9 mouse cellular contexts compared by ENCODE assay signal in genomic region chr3:129708157-129708556, GRCm38 (mm10). TPM values are rescaled to one million over a fixed set of nuclear protein-coding genes. Genes with fewer than 3 reads are reported as not detected.
DNase-seq lines count a peak whose midpoint lies in the region; TF ChIP-seq lines count a peak whose summit lies in the region.
"Had no signal": no experiment of that assay in that cellular context is flagged by ENCODE, and none has a peak within 500 bp of the region (broad histone marks: within the 10 kb centered on the region; RNA-seq: fewer than 3 reads in every experiment).

No protein-coding gene starts in this region.

- no peak overlapping the region for H3K27ac ChIP-seq in kidney, adult 2 months (ENCODE audit: insufficient read depth, low read depth, low read length)
- H3K27ac ChIP-seq in ES-E14 (ENCODE audit: insufficient read depth, low read depth, low read length, poor library complexity, severe bottlenecking) = no peak overlapping the region
- no peak overlapping the region for H3K27ac ChIP-seq in bone marrow, adult 2 months (ENCODE audit: control insufficient read depth, insufficient read depth, low read depth, low read length, poor library complexity)

- peak; percentile 47 for DNase-seq in kidney, adult 2 months
- DNase-seq in kidney, adult 11 months = no peak
- peak; percentile 60 for DNase-seq in ES-E14 (ENCODE audit: low read depth, low spot score)
- peak; percentile 24 for DNase-seq in gastrocnemius, postnatal 14 days
- peak; percentile 27 to 32 for DNase-seq in left cerebral cortex, postnatal 36 days (ENCODE audit: low spot score in 2 of 2)
- peak; percentile 41 for DNase-seq in retina, adult 2 months (ENCODE audit: low read depth, low spot score)
- no peak for DNase-seq in T-cell, adult 2 months (ENCODE audit: low spot score)

- 18% methylated on average over 5 of the region's 5 CpGs for WGBS in kidney, adult 2 months
- 27% methylated on average over 5 of the region's 5 CpGs for WGBS in bone marrow, adult 2 months

- H3K4me1 ChIP-seq in kidney, adult 2 months (ENCODE audit: control insufficient read depth, insufficient read depth, low read length) = no peaks in the 10 kb centered on the region
- no peaks in the 10 kb centered on the region for H3K4me1 ChIP-seq in ES-E14 (ENCODE audit: control insufficient read depth in 2 of 2, insufficient read depth in 2 of 2, low read length in 2 of 2, poor library complexity in 1 of 2)
- H3K4me1 ChIP-seq in bone marrow, adult 2 months (ENCODE audit: control insufficient read depth, insufficient read depth, low read length) = no peaks in the 10 kb centered on the region

- no peaks in the 10 kb centered on the region for H3K27me3 ChIP-seq in kidney, adult 2 months (replicated peaks; ENCODE audit: control insufficient read depth, insufficient read depth, low read length)
- H3K27me3 ChIP-seq: megakaryocyte, embryonic 14.5 days had no signal

- no peak overlapping the region for H3K9ac ChIP-seq in ES-E14 (ENCODE audit: insufficient read depth, low read depth, low read length, poor library complexity, severe bottlenecking)

- intact Hi-C loops in gastrocnemius, postnatal 14 days (cut with DNase I; ENCODE audit: low total_unique reads) = no loop called here
- intact Hi-C loops in left cerebral cortex, postnatal 36 days (cut with DNase I) = no loop called here

- H3K4me3 ChIP-seq in kidney, adult 2 months (ENCODE audit: insufficient read depth, low read depth, low read length) = no peak overlapping the region
- no peak overlapping the region for H3K4me3 ChIP-seq in ES-E14 (ENCODE audit: insufficient read depth in 1 of 2, low read depth in 1 of 2, low read length in 2 of 2, poor library complexity in 1 of 2, severe bottlenecking in 1 of 2)
- no peak overlapping the region for H3K4me3 ChIP-seq in bone marrow, adult 2 months (replicated peaks; ENCODE audit: control insufficient read depth, low read depth, low read length)
- H3K4me3 ChIP-seq: megakaryocyte, embryonic 14.5 days had no signal

- H3K36me3 ChIP-seq in kidney, adult 2 months (ENCODE audit: control insufficient read depth, insufficient read depth, low read length) = no peaks in the 10 kb centered on the region; the same call in 1 of the 2 replicates
- H3K36me3 ChIP-seq in ES-E14 (ENCODE audit: control insufficient read depth, insufficient read depth, low read length, poor library complexity, severe bottlenecking) = no peaks in the 10 kb centered on the region

- no peaks in the 10 kb centered on the region for H3K9me3 ChIP-seq in ES-E14 (ENCODE audit: control insufficient read depth, insufficient read depth, low read depth, low read length)
- H3K9me3 ChIP-seq: megakaryocyte, embryonic 14.5 days had no signal

- no peak for TF ChIP-seq POLR2A in kidney, adult 2 months (IDR thresholded peaks at IDR 0.05; ENCODE audit: low read depth, low read length)
- TF ChIP-seq POLR2A in bone marrow, adult 2 months (IDR thresholded peaks at IDR 0.05; ENCODE audit: borderline replicate concordance, control insufficient read depth, low read depth, low read length) = no peak

- peak; percentile 79 for TF ChIP-seq CTCF in kidney, adult 2 months (conservative IDR thresholded peaks at IDR 0.05; ENCODE audit: insufficient read depth, insufficient read length, low read depth, low read length)
- TF ChIP-seq CTCF in bone marrow, adult 2 months (IDR thresholded peaks at IDR 0.05; ENCODE audit: control insufficient read depth, insufficient read depth, low read length) = peak; percentile 66

- in situ Hi-C loops in ES-E14 (cut with MboI; ENCODE audit: low sequenced_read_pairs in 2 of 2, unreplicated experiment in 2 of 2) = no loop called here

TF ChIP-seq in ES-E14, 5 proteins besides CTCF, POLR2A, EP300 and RAD21:
- TF ChIP-seq HCFC1 (IDR thresholded peaks at IDR 0.05; ENCODE audit: borderline replicate concordance, insufficient read depth, low read length) (no peak), ZC3H11A (IDR thresholded peaks at IDR 0.05; ENCODE audit: borderline replicate concordance, low read depth, low read length) (peak; percentile 53; the same call in 1 of the 2 replicates)

RNA-seq across cellular contexts. Expression of gene Egf, which starts 47.0 kb away (rescaled TPM):
- 917 and 1,191 TPM in 2 replicates for polyA plus RNA-seq in kidney, adult 2 months (2012; rRNA removed)
- 2.2 and 2.4 TPM in 2 replicates for total RNA-seq in ES-E14 (2012; rRNA removed)
- polyA plus RNA-seq in bone marrow, adult 2 months (2011; ENCODE audit: insufficient read depth, insufficient read length, low replicate concordance, missing spikeins) = 1.7 and 2.7 TPM in 2 replicates
- 10 to 100 TPM; 21.0 to 24.7 TPM for total RNA-seq in gastrocnemius, postnatal 14 days (2021)
- 1 to 10 TPM; 1.6 to 2.9 TPM for total RNA-seq in left cerebral cortex, postnatal 36 days (2021)

Comparison
In these comparisons a context has a peak if more than half of its experiments do, and no peak if none do; other contexts are left out.
1. DNase-seq: peak in kidney, adult 2 months (single experiment), ES-E14 (single experiment), gastrocnemius, postnatal 14 days (single experiment), left cerebral cortex, postnatal 36 days (2 of 2) and retina, adult 2 months (single experiment); none in kidney, adult 11 months (single experiment) and T-cell, adult 2 months (single experiment).